In genomic region chr11:88551034-88551433, GRCm38 (mm10) we compare ENCODE assay signal across 8 mouse cellular contexts.
A peak's percentile ranks its signal among the peaks of the same experiment; 100 is the strongest.
DNase-seq lines count a peak whose midpoint lies in the region; ATAC-seq and TF ChIP-seq lines count a peak whose summit lies in the region.

No protein-coding gene starts in this region.

- ATAC-seq in CD4-positive, CD25-positive, alpha-beta regulatory T cell, adult 4 months, result peak; percentile 82
- ATAC-seq in hindbrain, postnatal 0 days, result peak; percentile 80
- ATAC-seq in limb, embryonic 14.5 days (ENCODE audit: low FRiP score, low read depth), result peak; percentile 55

- H3K4me1 ChIP-seq in hindbrain, postnatal 0 days (ENCODE audit: insufficient read depth, low read length), result peaks cover 69% of the 10 kb centered on the region
- peaks cover 59% of the 10 kb centered on the region for H3K4me1 ChIP-seq in limb, embryonic 14.5 days (ENCODE audit: control insufficient read depth, insufficient read depth, low read length)

- no peak for TF ChIP-seq CTCF in hindbrain, postnatal 0 days (IDR thresholded peaks at IDR 0.05; ENCODE audit: low read depth)

- H3K4me2 ChIP-seq in hindbrain, postnatal 0 days (ENCODE audit: low read depth, low read length), result no peak overlapping the region
- no peak overlapping the region for H3K4me2 ChIP-seq in limb, embryonic 14.5 days (replicated peaks; ENCODE audit: low read depth, low read length, severe bottlenecking)
- peak overlapping the region; percentile 66 for H3K4me2 ChIP-seq in myocyte (ENCODE audit: low read depth)

- peak overlapping the region; percentile 56; the same call in 1 of the 2 replicates for H3K27ac ChIP-seq in hindbrain, postnatal 0 days
- no peak overlapping the region for H3K27ac ChIP-seq in limb, embryonic 14.5 days (replicated peaks; ENCODE audit: low read depth, low read length)

- H3K27me3 ChIP-seq in hindbrain, postnatal 0 days (ENCODE audit: insufficient read depth, low read length), result no peaks in the 10 kb centered on the region
- 0 out of 2 replicates have a peak, but pooled peaks cover 4% of the 10 kb centered on the region for H3K27me3 ChIP-seq in limb, embryonic 14.5 days (ENCODE audit: control insufficient read depth, insufficient read depth, low read length)
- H3K27me3 ChIP-seq in myocyte (ENCODE audit: control insufficient read depth, insufficient read depth, insufficient read length), result no peaks in the 10 kb centered on the region

- no peak overlapping the region for H3ac ChIP-seq in myocyte (ENCODE audit: control insufficient read depth, insufficient read length)

- H3K4me3 ChIP-seq in hindbrain, postnatal 0 days (ENCODE audit: low read length), result no peak overlapping the region
- no peak overlapping the region for H3K4me3 ChIP-seq in limb, embryonic 14.5 days (replicated peaks; ENCODE audit: low read length)
- no peak overlapping the region for H3K4me3 ChIP-seq in myocyte

- no peak for TF ChIP-seq POLR2A in limb, embryonic 14.5 days (IDR thresholded peaks at IDR 0.05; ENCODE audit: borderline replicate concordance, extremely low read depth, insufficient read depth, insufficient read length)
- TF ChIP-seq POLR2A in myocyte (IDR thresholded peaks at IDR 0.05; ENCODE audit: insufficient read length, low read depth), result peak; percentile 47

- no peaks in the 10 kb centered on the region for H3K9me3 ChIP-seq in hindbrain, postnatal 0 days (ENCODE audit: low read length)
- no peaks in the 10 kb centered on the region for H3K9me3 ChIP-seq in limb, embryonic 14.5 days (ENCODE audit: control insufficient read depth, low read length)

- H3K9ac ChIP-seq in hindbrain, postnatal 0 days (replicated peaks; ENCODE audit: low read length), result no peak overlapping the region
- H3K9ac ChIP-seq in limb, embryonic 14.5 days (ENCODE audit: low read depth, low read length, severe bottlenecking), result no peak overlapping the region

- H3K36me3 ChIP-seq in hindbrain, postnatal 0 days (ENCODE audit: insufficient read depth, low read length), result no peaks in the 10 kb centered on the region
- no peaks in the 10 kb centered on the region for H3K36me3 ChIP-seq in limb, embryonic 14.5 days (ENCODE audit: control insufficient read depth, insufficient read depth, low read length)
- H3K36me3 ChIP-seq in myocyte (ENCODE audit: control insufficient read depth, insufficient read depth), result peaks cover 3% of the 10 kb centered on the region

- H3K79me2 ChIP-seq in myocyte (ENCODE audit: control insufficient read depth, insufficient read depth), result peaks cover 53% of the 10 kb centered on the region

- WGBS in hindbrain, postnatal 0 days, result 4% methylated on average over 3 of the region's 3 CpGs
- 0% methylated on average over 3 of the region's 3 CpGs for WGBS in limb, embryonic 14.5 days

- peak; percentile 28 for DNase-seq in adipocyte (ENCODE audit: low spot score)
- DNase-seq in frontal cortex, postnatal 14 days (ENCODE audit: low spot score in 2 of 2), result peak; percentile 24 to 45
- peak; percentile 66 for DNase-seq in hindbrain, postnatal 0 days (ENCODE audit: low spot score)
- peak; percentile 65 for DNase-seq in limb, embryonic 14.5 days (ENCODE audit: low spot score)
- peak; percentile 64 to 74 for DNase-seq in thymus, adult 18-20 months
- no peak for DNase-seq in yolk sac, embryonic 10.5 days (ENCODE audit: low spot score)

TF ChIP-seq in myocyte, 11 proteins besides CTCF, POLR2A, EP300 and RAD21:
- TF ChIP-seq REST (IDR thresholded peaks at IDR 0.05; ENCODE audit: insufficient read depth, insufficient read length) (no peak), E2F4 (IDR thresholded peaks at IDR 0.05; ENCODE audit: insufficient read depth) (no peak), MYOD1 (IDR thresholded peaks at IDR 0.05; ENCODE audit: control insufficient read depth in 1 of 3, insufficient read length in 2 of 3, low read depth in 2 of 3) (peak; percentile 81 to 98 (median 97)), USF1 (IDR thresholded peaks at IDR 0.05; ENCODE audit: low read depth) (peak; percentile 77), POLR2AphosphoS2 (IDR thresholded peaks at IDR 0.05; ENCODE audit: insufficient read length, low read depth) (no peak), CEBPB (IDR thresholded peaks at IDR 0.05; ENCODE audit: insufficient read depth, poor library complexity, severe bottlenecking) (no peak), MAX (IDR thresholded peaks at IDR 0.05; ENCODE audit: low read depth) (peak; percentile 70), TCF12 (IDR thresholded peaks at IDR 0.05; ENCODE audit: insufficient read depth, poor library complexity, severe bottlenecking) (peak; percentile 87), MYOG (IDR thresholded peaks at IDR 0.05; ENCODE audit: control insufficient read depth in 1 of 3, insufficient read depth in 1 of 3, insufficient read length in 2 of 3, low read depth in 2 of 3) (peak; percentile 97 to 99 (median 99)), SRF (IDR thresholded peaks at IDR 0.05; ENCODE audit: control insufficient read depth, insufficient read length, low read depth) (no peak), TCF3 (IDR thresholded peaks at IDR 0.05; ENCODE audit: insufficient read length, low read depth) (peak; percentile 92)
